Mouse (Mus musculus): ENCODE measurements at regions not wholly inside any gene's neighbourhood (a gene's known extent, or its start where the extent isn't known, plus 50 kb on each side); places are given as distances from the start of the nearest gene placed in this dataset.

DNA sequence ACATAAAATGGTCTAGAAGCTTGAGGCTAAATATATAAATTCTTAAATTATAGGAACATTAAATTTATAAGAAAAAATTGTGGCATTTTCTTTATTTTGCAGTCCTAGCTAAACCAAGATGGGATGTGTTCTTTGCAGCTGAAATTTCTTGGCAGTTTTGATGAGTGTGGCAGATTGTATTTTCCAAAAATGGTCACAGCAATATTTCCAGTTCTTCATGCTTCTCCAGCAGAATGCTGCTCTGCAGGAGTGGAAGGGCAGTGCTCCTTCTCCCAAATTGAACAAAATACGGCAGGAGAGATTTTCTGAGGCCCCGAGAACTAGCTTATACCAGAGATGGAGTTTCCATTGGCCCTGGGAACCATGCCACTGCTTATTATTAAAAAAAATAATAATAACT, 587.6 kb downstream of the Prkd1 start:
- Histone ChIP-seq H3K9me3 (replicated peaks; ENCODE audit: insufficient read depth, low read length) (no peaks in the 10 kb centered on the region), H3K27me3 (ENCODE audit: control insufficient read depth in 1 of 2, insufficient read depth in 2 of 2, low read length in 2 of 2) (no peaks in the 10 kb centered on the region), H3K79me2 (ENCODE audit: control insufficient read depth, insufficient read depth, low read length, poor library complexity) (no peaks in the 10 kb centered on the region), H3K9ac (ENCODE audit: control insufficient read depth, low read depth, low read length, poor library complexity, severe bottlenecking) (no peak overlapping the region), H3K36me3 (ENCODE audit: control insufficient read depth in 1 of 2, insufficient read depth in 2 of 2, low read length in 2 of 2) (no peaks in the 10 kb centered on the region), H3K4me3 (ENCODE audit: control insufficient read depth in 1 of 2, insufficient read depth in 1 of 2, low read depth in 2 of 2, low read length in 2 of 2) (no peak overlapping the region), H3K4me1 (ENCODE audit: control insufficient read depth in 1 of 2, insufficient read depth in 2 of 2, low read length in 2 of 2) (no peaks in the 10 kb centered on the region), H3K27ac (ENCODE audit: control insufficient read depth, low read depth, low read length) (no peak overlapping the region)
- no peak for TF ChIP-seq GATA1 (IDR thresholded peaks at IDR 0.05; ENCODE audit: low read depth, low read length)
- TF ChIP-seq TCF12 (IDR thresholded peaks at IDR 0.05; ENCODE audit: low read depth, low read length): no peak
- TF ChIP-seq BHLHE40 (IDR thresholded peaks at IDR 0.05; ENCODE audit: borderline replicate concordance, low read depth, low read length): no peak
- no peak for TF ChIP-seq ELF1 (IDR thresholded peaks at IDR 0.05; ENCODE audit: low read depth, low read length)
- no peak for TF ChIP-seq ZC3H11A (IDR thresholded peaks at IDR 0.05; ENCODE audit: low read depth, low read length)
- no peak for TF ChIP-seq JUND (IDR thresholded peaks at IDR 0.05; ENCODE audit: low read depth, low read length)
- TF ChIP-seq ZMIZ1 (IDR thresholded peaks at IDR 0.05; ENCODE audit: low read depth, low read length): no peak
- TF ChIP-seq SIN3A (IDR thresholded peaks at IDR 0.05; ENCODE audit: low read length): no peak
- no peak for TF ChIP-seq POLR2AphosphoS5 (IDR thresholded peaks at IDR 0.05; ENCODE audit: borderline replicate concordance, low read depth, low read length)
- TF ChIP-seq MXI1 (IDR thresholded peaks at IDR 0.05; ENCODE audit: low read depth, low read length): no peak
- no peak for TF ChIP-seq CHD1 (IDR thresholded peaks at IDR 0.05; ENCODE audit: low read depth, low read length)
- no peak for TF ChIP-seq ETS1 (IDR thresholded peaks at IDR 0.05; ENCODE audit: low read depth, low read length)
- no peak for TF ChIP-seq E2F4 (IDR thresholded peaks at IDR 0.05; ENCODE audit: borderline replicate concordance, low read depth, low read length)
- TF ChIP-seq SMC3 (IDR thresholded peaks at IDR 0.05; ENCODE audit: low read depth, low read length): no peak
- TF ChIP-seq ZNF384 (IDR thresholded peaks at IDR 0.05; ENCODE audit: low read depth, low read length): no peak
- no peak for DNase-seq (ENCODE audit: low read depth, low spot score)

DNA sequence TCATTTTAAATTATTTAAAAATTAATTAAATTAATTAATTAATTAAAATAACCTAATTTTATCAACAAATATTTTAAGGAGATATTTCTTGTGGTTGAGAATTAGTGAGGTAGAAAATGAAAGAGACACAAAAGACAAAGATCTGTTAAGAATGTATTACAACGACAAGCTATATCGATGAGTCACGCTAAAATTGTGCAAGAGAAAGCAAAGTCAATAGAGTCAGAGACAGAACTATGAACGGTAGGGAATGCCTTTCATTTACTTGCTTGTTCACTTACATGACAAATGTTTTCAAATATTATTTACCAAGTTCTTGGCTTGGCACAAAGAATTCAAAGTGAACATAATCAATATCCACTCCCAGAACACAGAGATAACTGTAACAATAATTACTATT, 582.5 kb downstream of the Prkd1 start:
- no peaks in the 10 kb centered on the region for H3K4me1 ChIP-seq (ENCODE audit: control insufficient read depth in 1 of 2, insufficient read depth in 2 of 2, low read length in 2 of 2)
- no peak overlapping the region for H3K27ac ChIP-seq (ENCODE audit: control insufficient read depth, low read depth, low read length)
- H3K9me3 ChIP-seq (replicated peaks; ENCODE audit: insufficient read depth, low read length): no peaks in the 10 kb centered on the region
- TF ChIP-seq MAX (IDR thresholded peaks at IDR 0.05; ENCODE audit: low read length): no peak
- TF ChIP-seq USF2 (IDR thresholded peaks at IDR 0.05; ENCODE audit: borderline replicate concordance in 1 of 2, insufficient read depth in 1 of 2, low read depth in 1 of 2, low read length in 2 of 2): no peak
- no peak for TF ChIP-seq MYB (IDR thresholded peaks at IDR 0.05; ENCODE audit: low read depth, low read length)
- no peak for TF ChIP-seq MEF2A (IDR thresholded peaks at IDR 0.05; ENCODE audit: extremely low read depth, insufficient replicate concordance, low read depth, low read length, poor library complexity, severe bottlenecking)
- TF ChIP-seq ETS1 (IDR thresholded peaks at IDR 0.05; ENCODE audit: low read depth, low read length): no peak
- DNase-seq (ENCODE audit: low read depth, low spot score): no peak
- no peaks in the 10 kb centered on the region for H3K27me3 ChIP-seq (ENCODE audit: control insufficient read depth in 1 of 2, insufficient read depth in 2 of 2, low read length in 2 of 2)
- no peaks in the 10 kb centered on the region for H3K36me3 ChIP-seq (ENCODE audit: control insufficient read depth in 1 of 2, insufficient read depth in 2 of 2, low read length in 2 of 2)
- H3K79me2 ChIP-seq (ENCODE audit: control insufficient read depth, insufficient read depth, low read length, poor library complexity): no peaks in the 10 kb centered on the region
- no peak overlapping the region for H3K4me3 ChIP-seq (ENCODE audit: control insufficient read depth in 1 of 2, insufficient read depth in 1 of 2, low read depth in 2 of 2, low read length in 2 of 2)
- H3K9ac ChIP-seq (ENCODE audit: control insufficient read depth, low read depth, low read length, poor library complexity, severe bottlenecking): no peak overlapping the region

Measured in MEL (cell line).